Mouse (Mus musculus) MEL (cell line): ENCODE data around the gene Mbtd1. TPM values are rescaled to one million over a fixed set of nuclear protein-coding genes. Genes with fewer than 3 reads are reported as not detected.

ENCODE experiments used
- DNase-seq: peaks from one replicate; pipeline ENCODE4 v3.0.0; 2011; ENCODE audit warnings: low read depth, low spot score
- H3K27ac ChIP-seq: 2 replicates; pipeline ENCODE4 v1.5.1; 2012; ENCODE audit warnings: low read depth, mild to moderate bottlenecking, control low read depth, low read length, moderate library complexity; ENCODE audit not compliant: control insufficient read depth
- H3K27me3 ChIP-seq, 2 experiments: fragments of 150-350 bp in 1 of 2; sonication (generic) in 1 of 2; 2 replicates each; pipeline ENCODE4 v1.6.1; 2012; ENCODE audit warnings: low read length in 2 of 2, mild to moderate bottlenecking in 2 of 2, improper control_type of control experiment in 1 of 2, moderate library complexity in 1 of 2; ENCODE audit not compliant: insufficient read depth in 2 of 2, control insufficient read depth in 1 of 2
- H3K36me3 ChIP-seq, 2 experiments: 2 replicates each; pipeline ENCODE4 v1.6.1; 2012 to 2014; ENCODE audit warnings: low read length in 2 of 2, improper control_type of control experiment in 1 of 2, inconsistent platforms in 1 of 2, mild to moderate bottlenecking in 1 of 2; ENCODE audit not compliant: insufficient read depth in 2 of 2, control insufficient read depth in 1 of 2
- H3K4me1 ChIP-seq, 2 experiments: fragments of 150-350 bp in 1 of 2; sonication (generic) in 1 of 2; 2 replicates each; pipeline ENCODE4 v1.6.1; 2012; ENCODE audit warnings: low read length in 2 of 2, improper control_type of control experiment in 1 of 2, mild to moderate bottlenecking in 1 of 2; ENCODE audit not compliant: insufficient read depth in 2 of 2, control insufficient read depth in 1 of 2
- H3K4me3 ChIP-seq, 2 experiments: fragments of 150-350 bp in 1 of 2; sonication (generic) in 1 of 2; 2 replicates each; pipeline ENCODE4 v1.5.1; 2012; ENCODE audit warnings: low read depth in 2 of 2, low read length in 2 of 2, mild to moderate bottlenecking in 2 of 2, moderate library complexity in 2 of 2, control low read depth in 1 of 2, improper control_type of control experiment in 1 of 2; ENCODE audit not compliant: control insufficient read depth in 1 of 2, insufficient read depth in 1 of 2
- H3K79me2 ChIP-seq: 2 replicates; pipeline ENCODE4 v1.6.1; 2012; ENCODE audit warnings: mild to moderate bottlenecking, low read length, moderate library complexity; ENCODE audit not compliant: control insufficient read depth, poor library complexity, insufficient read depth
- H3K9ac ChIP-seq: 2 replicates; pipeline ENCODE4 v1.6.1; 2012; ENCODE audit warnings: low read depth, mild to moderate bottlenecking, control low read depth, low read length, moderate library complexity; ENCODE audit not compliant: control insufficient read depth, poor library complexity, severe bottlenecking
- H3K9me3 ChIP-seq: fragments of 150-350 bp; sonication (generic); replicated peaks from 2 replicates; pipeline ENCODE4 v1.6.1; 2012; ENCODE audit warnings: mild to moderate bottlenecking, low read length, improper control_type of control experiment, moderate library complexity; ENCODE audit not compliant: insufficient read depth
- CHD2 ChIP-seq: IDR thresholded peaks from 2 replicates; pipeline ENCODE4 v1.6.1; 2011; ENCODE audit warnings: low read length, improper control_type of control experiment
- GATA1 ChIP-seq: IDR thresholded peaks from 2 replicates; pipeline ENCODE4 v1.6.1; 2011; ENCODE audit warnings: low read depth, low read length, improper control_type of control experiment
- NRF1 ChIP-seq: IDR thresholded peaks from 2 replicates; pipeline ENCODE4 v1.6.1; 2014; ENCODE audit warnings: low read depth, mild to moderate bottlenecking, inconsistent platforms, low read length, improper control_type of control experiment, moderate library complexity; ENCODE audit not compliant: poor library complexity, insufficient read depth, severe bottlenecking
- POLR2A ChIP-seq, 2 experiments: IDR thresholded peaks; 2 replicates each; pipeline ENCODE4 v1.6.1; 2011 to 2012; ENCODE audit warnings: low read length in 2 of 2, mild to moderate bottlenecking in 2 of 2, control low read depth in 1 of 2, improper control_type of control experiment in 1 of 2, low read depth in 1 of 2, moderate library complexity in 1 of 2; ENCODE audit not compliant: control insufficient read depth in 1 of 2, insufficient read depth in 1 of 2, poor library complexity in 1 of 2
- UBTF ChIP-seq: IDR thresholded peaks from 2 replicates; pipeline ENCODE4 v1.6.1; 2012; ENCODE audit warnings: low read depth, mild to moderate bottlenecking, inconsistent platforms, low read length, improper control_type of control experiment, moderate library complexity, borderline replicate concordance; ENCODE audit not compliant: insufficient read depth
- USF2 ChIP-seq, 2 experiments: IDR thresholded peaks; 2 replicates each; pipeline ENCODE4 v1.6.1; 2011 to 2012; ENCODE audit warnings: improper control_type of control experiment in 2 of 2, low read length in 2 of 2, borderline replicate concordance in 1 of 2, inconsistent platforms in 1 of 2, low read depth in 1 of 2, mild to moderate bottlenecking in 1 of 2; ENCODE audit not compliant: insufficient read depth in 1 of 2
- ZNF384 ChIP-seq: IDR thresholded peaks from 2 replicates; pipeline ENCODE4 v1.6.1; 2012; ENCODE audit warnings: low read depth, mild to moderate bottlenecking, inconsistent platforms, low read length, improper control_type of control experiment
- polyA plus RNA-seq, 2 experiments: library from polyadenylated mRNA; stranded (reverse) in 1 of 2; unstranded in 1 of 2; fragments of >175 nt in 1 of 2; fragments of >200 nt in 1 of 2; gene quantifications; 2 replicates each; pipeline versions ENCODE4 v1.2.1 to v1.2.4; 2012; ENCODE audit warnings: low replicate concordance in 2 of 2, low read depth in 1 of 2; ENCODE audit not compliant: insufficient read length in 2 of 2, insufficient read depth in 1 of 2, missing spikeins in 1 of 2
- total RNA-seq: library from RNA; depleted of rRNA; stranded (reverse); fragments of 300-350 nt; gene quantifications from 2 replicates; pipeline ENCODE4 v1.2.3, GENCODE M21; 2012

The Mbtd1 gene
- total and polyA plus RNA-seq, 3 experiments = 43.0 to 3,192 (median 51.8) TPM

- no peak for DNase-seq
- no peaks in the 10 kb centered on the region for H3K9me3 ChIP-seq
- no peaks in the 10 kb centered on the region for H3K4me1 ChIP-seq
- H3K27me3 ChIP-seq = no peaks in the 10 kb centered on the region
- H3K79me2 ChIP-seq = no peaks in the 10 kb centered on the region
- no peak overlapping the region for H3K4me3 ChIP-seq
- TF ChIP-seq GATA1 = no peak
- no peak for TF ChIP-seq USF2 (IDR thresholded peaks at IDR 0.05; ENCODE audit: borderline replicate concordance in 1 of 2, insufficient read depth in 1 of 2, low read depth in 1 of 2, low read length in 2 of 2)
- no peak overlapping the region for H3K27ac ChIP-seq
- no peak overlapping the region for H3K9ac ChIP-seq
- H3K36me3 ChIP-seq = peaks cover 0 to 24% of the 10 kb centered on the region in 2 experiments; a peak in 3 of 4 replicates
Measured at GRCm38 (mm10) chr11:93861193-93861592, 24.5 kb upstream of the Mbtd1 start.

GRCm38 (mm10) chr11:93862045-93862623 lies 23.5 kb upstream of the Mbtd1 start:
- H3K9ac ChIP-seq = no peak overlapping the region
- H3K27ac ChIP-seq = no peak overlapping the region
- no peak overlapping the region for H3K4me3 ChIP-seq
- H3K9me3 ChIP-seq = no peaks in the 10 kb centered on the region
- no peaks in the 10 kb centered on the region for H3K27me3 ChIP-seq
- no peaks in the 10 kb centered on the region for H3K4me1 ChIP-seq
- no peak for DNase-seq
- H3K79me2 ChIP-seq = no peaks in the 10 kb centered on the region
- peaks cover 0 to 32% of the 10 kb centered on the region in 2 experiments; a peak in 3 of 4 replicates for H3K36me3 ChIP-seq
- TF ChIP-seq UBTF (no peak), ZNF384 (peak; percentile 73; the same call in 1 of the 2 replicates)

GRCm38 (mm10) chr11:93862638-93863037 lies 23.0 kb upstream of the Mbtd1 start:
- H3K79me2 ChIP-seq = no peaks in the 10 kb centered on the region
- no peak for TF ChIP-seq USF2 (IDR thresholded peaks at IDR 0.05; ENCODE audit: borderline replicate concordance in 1 of 2, insufficient read depth in 1 of 2, low read depth in 1 of 2, low read length in 2 of 2)
- TF ChIP-seq POLR2A (IDR thresholded peaks at IDR 0.05; ENCODE audit: control insufficient read depth in 1 of 2, insufficient read depth in 1 of 2, low read depth in 1 of 2, low read length in 2 of 2, poor library complexity in 1 of 2) = no peak
- TF ChIP-seq CHD2 = no peak
- no peak for TF ChIP-seq NRF1
- TF ChIP-seq, all 39 proteins: peak for 0

More at GRCm38 (mm10) chr11:93862638-93863037, 23.0 kb upstream of the Mbtd1 start:
- Histone ChIP-seq H3K9me3 (no peaks in the 10 kb centered on the region), H3K27me3 (no peaks in the 10 kb centered on the region), H3K4me3 (no peak overlapping the region), H3K4me1 (no peaks in the 10 kb centered on the region), H3K9ac (no peak overlapping the region), H3K27ac (no peak overlapping the region), H3K36me3 (peaks cover 0 to 36% of the 10 kb centered on the region in 2 experiments; a peak in 3 of 4 replicates)
- no peak for DNase-seq
